19 mouse cellular contexts compared by ENCODE assay signal in genomic region chr2:10231971-10232370, GRCm38 (mm10).
DNase-seq lines count a peak whose midpoint lies in the region; ATAC-seq and TF ChIP-seq lines count a peak whose summit lies in the region.
"Had no signal": no experiment of that assay in that cellular context is flagged by ENCODE, and none has a peak within 500 bp of the region (broad histone marks: within the 10 kb centered on the region; RNA-seq: fewer than 3 reads in every experiment).

No protein-coding gene starts in this region.

- no peaks in the 10 kb centered on the region for H3K36me3 ChIP-seq in heart, embryonic 10.5 days
- no peaks in the 10 kb centered on the region for H3K36me3 ChIP-seq in midbrain, postnatal 0 days (ENCODE audit: insufficient read depth, low read length)
- H3K36me3 ChIP-seq in midbrain, embryonic 10.5 days, result no peaks in the 10 kb centered on the region
- H3K36me3 ChIP-seq: G1E; midbrain, embryonic 15.5 days; stomach, embryonic 15.5 days had no signal

- H3K4me3 ChIP-seq in heart, embryonic 10.5 days, result no peak overlapping the region
- no peak overlapping the region for H3K4me3 ChIP-seq in midbrain, postnatal 0 days (ENCODE audit: low read depth, low read length)
- no peak overlapping the region for H3K4me3 ChIP-seq in midbrain, embryonic 10.5 days
- H3K4me3 ChIP-seq: midbrain, embryonic 15.5 days; stomach, embryonic 15.5 days had no signal

- no peak for ATAC-seq in cerebellum, adult (ENCODE audit: insufficient number of reproducible peaks, low FRiP score, low TSS enrichment)
- no peak for ATAC-seq in midbrain, postnatal 0 days (ENCODE audit: low FRiP score)
- ATAC-seq: CD4-positive, CD25-positive, alpha-beta regulatory T cell, adult 4 months; midbrain, embryonic 15.5 days had no signal

- H3K27ac ChIP-seq in heart, embryonic 10.5 days, result no peak overlapping the region
- H3K27ac ChIP-seq in midbrain, postnatal 0 days (ENCODE audit: low read depth, low read length), result no peak overlapping the region
- no peak overlapping the region for H3K27ac ChIP-seq in midbrain, embryonic 10.5 days (replicated peaks)
- H3K27ac ChIP-seq: midbrain, embryonic 15.5 days; stomach, embryonic 15.5 days had no signal

- no peaks in the 10 kb centered on the region for H3K27me3 ChIP-seq in heart, embryonic 10.5 days (ENCODE audit: insufficient read depth, poor library complexity, severe bottlenecking)
- H3K27me3 ChIP-seq in midbrain, postnatal 0 days (ENCODE audit: insufficient read depth, low read length), result no peaks in the 10 kb centered on the region
- no peaks in the 10 kb centered on the region for H3K27me3 ChIP-seq in midbrain, embryonic 10.5 days (ENCODE audit: low read depth, poor library complexity, severe bottlenecking)
- H3K27me3 ChIP-seq: midbrain, embryonic 15.5 days; stomach, embryonic 15.5 days had no signal

- H3K9me3 ChIP-seq in heart, embryonic 10.5 days, result no peaks in the 10 kb centered on the region
- no peaks in the 10 kb centered on the region for H3K9me3 ChIP-seq in midbrain, postnatal 0 days (ENCODE audit: low read length)
- no peaks in the 10 kb centered on the region for H3K9me3 ChIP-seq in midbrain, embryonic 10.5 days (replicated peaks)
- H3K9me3 ChIP-seq: G1E; midbrain, embryonic 15.5 days; stomach, embryonic 15.5 days had no signal

- no peaks in the 10 kb centered on the region for H3K4me1 ChIP-seq in heart, embryonic 10.5 days
- H3K4me1 ChIP-seq in midbrain, postnatal 0 days (ENCODE audit: insufficient read depth, low read length), result no peaks in the 10 kb centered on the region
- H3K4me1 ChIP-seq in midbrain, embryonic 10.5 days, result no peaks in the 10 kb centered on the region
- H3K4me1 ChIP-seq: midbrain, embryonic 15.5 days; stomach, embryonic 15.5 days had no signal

- TF ChIP-seq CTCF in midbrain, postnatal 0 days (IDR thresholded peaks at IDR 0.05), result no peak

- no peak overlapping the region for H3K4me2 ChIP-seq in midbrain, postnatal 0 days (ENCODE audit: low read depth, low read length, poor library complexity, severe bottlenecking)
- H3K4me2 ChIP-seq: liver, embryonic 11.5 days; midbrain, embryonic 15.5 days; stomach, embryonic 15.5 days had no signal

- 60% methylated on average over 6 of the region's 6 CpGs for WGBS in heart, embryonic 10.5 days
- 67% methylated on average over 6 of the region's 6 CpGs for WGBS in midbrain, postnatal 0 days
- 81% methylated on average over 6 of the region's 6 CpGs for WGBS in midbrain, embryonic 10.5 days

- no peak overlapping the region for H3K9ac ChIP-seq in midbrain, postnatal 0 days (replicated peaks; ENCODE audit: low read length, poor library complexity, severe bottlenecking)
- H3K9ac ChIP-seq: midbrain, embryonic 15.5 days; stomach, embryonic 15.5 days had no signal

- peak; percentile 45 to 57 for DNase-seq in cerebellum, postnatal 10 days
- DNase-seq in heart, adult 11 months, result peak; percentile 96
- DNase-seq in heart, embryonic 10.5 days (ENCODE audit: low spot score), result no peak
- DNase-seq in midbrain, postnatal 0 days (ENCODE audit: low spot score), result peak; percentile 20
- no peak for DNase-seq in midbrain, embryonic 10.5 days (ENCODE audit: low spot score)
- peak; percentile 26 for DNase-seq in heart, postnatal 4 days
- no peak for DNase-seq in liver
- DNase-seq: adrenal gland, postnatal 36 days; gastrocnemius, postnatal 10 days; kidney, adult 2 months; kidney, postnatal 36 days; lung, adult 2 months; right cerebral cortex, adult 18-20 months had no signal

Comparison
In these comparisons a context has a peak if more than half of its experiments do, and no peak if none do; other contexts are left out.
1. DNase-seq: peak in cerebellum, postnatal 10 days (2 of 2), heart, adult 11 months (single experiment), midbrain, postnatal 0 days (single experiment) and heart, postnatal 4 days (single experiment); none in heart, embryonic 10.5 days (single experiment), midbrain, embryonic 10.5 days (single experiment) and liver (single experiment).